Mouse (Mus musculus) CH12F3 (cell line): Measurements from ENCODE around the gene Wnt5b.

Experiments
- in situ Hi-C: fragments of 300-500 bp; cut with MboI; formaldehyde crosslinking; loops from 2 replicates; pipeline ENCODE4 v1.14.3; 2020; ENCODE audit warnings: low sequenced_read_pairs

The Wnt5b gene

DNA sequence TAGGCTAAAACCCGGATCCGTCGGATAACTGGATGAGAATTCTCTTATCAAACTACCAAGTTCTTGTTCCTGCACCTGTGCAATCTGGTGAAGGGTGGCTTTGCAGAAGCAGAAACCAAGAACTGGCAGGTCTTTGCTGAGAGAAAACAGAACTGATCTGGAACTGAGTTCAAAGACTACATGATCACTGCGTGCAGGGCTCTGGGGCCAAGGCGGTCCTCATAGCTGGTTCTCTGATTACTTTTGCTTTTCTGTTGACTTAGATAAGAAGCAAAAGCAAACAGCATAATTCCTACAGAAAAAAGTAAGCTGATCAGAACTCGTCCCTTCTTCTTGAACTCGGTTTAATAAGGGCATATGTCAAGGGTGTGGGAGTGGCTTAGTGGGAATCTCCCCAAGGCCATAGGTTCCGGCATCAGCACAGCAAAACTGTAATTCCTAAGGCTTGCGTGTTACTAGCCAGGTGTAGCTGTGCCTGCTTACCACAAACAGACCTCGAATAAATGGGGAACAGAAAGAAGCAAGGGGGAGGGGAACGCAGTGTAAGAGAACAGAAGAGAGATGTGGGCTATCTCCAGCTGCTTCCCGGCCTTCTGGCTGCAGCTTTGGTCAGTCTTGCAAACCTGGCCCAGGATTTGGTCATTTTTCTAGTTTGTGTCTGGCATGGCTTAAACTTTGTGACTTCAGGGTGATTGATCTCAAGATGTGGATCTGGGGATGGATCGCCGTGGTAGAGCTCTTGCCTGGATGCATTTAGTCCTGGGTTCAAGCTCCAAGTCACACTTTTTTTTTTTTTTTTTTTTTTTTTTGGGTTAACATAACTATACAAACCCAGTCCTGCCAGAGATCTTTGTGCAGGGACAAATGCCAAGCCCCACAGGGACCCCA lies 148.5 kb downstream of the Wnt5b start:
- in situ Hi-C loops, result no loop called here

DNA sequence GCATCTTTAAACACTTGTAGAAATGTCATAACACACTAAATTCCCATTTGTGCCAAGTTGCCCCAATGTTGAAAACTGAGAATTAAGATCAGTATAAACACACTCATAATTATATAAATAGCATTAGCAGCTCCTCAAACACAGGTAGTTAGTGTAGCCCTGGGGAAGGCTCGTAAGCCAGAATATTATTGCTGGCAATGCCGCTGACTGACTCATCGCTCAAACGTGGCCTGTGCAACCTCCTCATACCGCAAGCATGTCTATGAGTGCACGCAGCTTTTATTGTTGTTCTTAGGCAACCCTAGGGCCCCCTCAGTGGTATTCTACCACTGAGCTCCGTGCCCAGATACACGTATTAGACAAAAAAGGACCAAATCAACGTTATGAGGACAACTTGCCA lies 151.3 kb downstream of the Wnt5b start:
- in situ Hi-C loops, result no loop called here

DNA sequence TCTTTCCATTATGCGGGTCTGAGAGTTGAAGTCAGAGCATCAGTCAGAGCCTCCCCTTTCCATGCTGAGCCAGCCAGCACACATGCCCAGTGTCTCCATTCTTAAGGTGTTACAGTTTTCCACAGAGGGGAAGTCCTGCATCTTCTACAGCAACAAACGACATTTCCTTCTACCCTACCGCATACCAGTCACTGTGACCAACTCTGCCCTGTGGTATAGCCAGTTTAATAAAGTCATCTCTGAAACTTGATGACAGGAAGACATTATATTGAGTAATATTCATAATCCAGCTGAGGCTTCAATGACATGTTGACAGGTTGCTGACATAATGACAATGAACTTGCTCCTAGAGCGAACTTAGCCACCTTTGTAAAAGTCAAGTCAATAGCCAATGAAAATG lies 153.4 kb downstream of the Wnt5b start:
- in situ Hi-C loops, result no loop called here

DNA sequence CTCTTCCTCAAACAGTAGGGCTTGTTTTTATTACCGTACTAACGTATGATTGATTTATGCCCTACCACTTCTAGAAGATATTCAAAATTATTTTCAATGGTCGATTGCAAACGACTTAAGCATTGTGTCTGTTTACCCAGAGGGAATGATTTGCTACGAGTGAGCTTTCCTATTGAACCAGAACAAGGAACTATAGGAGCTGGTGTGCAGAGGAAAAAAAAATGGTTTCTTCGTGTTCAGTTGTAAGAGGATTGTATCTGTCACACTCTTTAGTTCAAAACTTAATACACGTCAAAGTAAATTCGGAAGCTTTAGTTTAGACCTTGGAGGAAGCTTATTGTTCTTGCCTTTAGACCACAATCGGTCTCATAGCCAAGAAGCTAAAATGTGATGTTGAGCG lies 155.1 kb downstream of the Wnt5b start:
- in situ Hi-C loops, result no loop called here

DNA sequence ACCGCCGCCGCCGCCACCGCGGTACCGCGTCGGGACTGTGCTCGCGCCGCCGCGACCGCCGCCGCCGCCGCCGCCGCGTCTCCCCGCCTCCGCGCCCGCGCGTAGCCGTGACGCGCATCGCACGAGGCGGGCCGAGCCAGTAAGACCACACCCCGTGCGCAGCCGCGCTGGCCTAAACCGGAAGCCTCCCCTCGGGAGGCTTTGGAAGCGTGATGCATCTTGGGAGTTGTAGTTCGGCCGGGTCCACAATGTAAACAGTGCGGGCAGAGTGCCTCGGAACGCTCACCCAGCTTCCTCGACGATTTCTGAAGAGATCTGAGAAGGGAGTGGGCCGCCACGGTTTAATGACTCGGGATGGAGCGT lies 155.5 kb downstream of the Wnt5b start:
- in situ Hi-C loops, result no loop called here

DNA sequence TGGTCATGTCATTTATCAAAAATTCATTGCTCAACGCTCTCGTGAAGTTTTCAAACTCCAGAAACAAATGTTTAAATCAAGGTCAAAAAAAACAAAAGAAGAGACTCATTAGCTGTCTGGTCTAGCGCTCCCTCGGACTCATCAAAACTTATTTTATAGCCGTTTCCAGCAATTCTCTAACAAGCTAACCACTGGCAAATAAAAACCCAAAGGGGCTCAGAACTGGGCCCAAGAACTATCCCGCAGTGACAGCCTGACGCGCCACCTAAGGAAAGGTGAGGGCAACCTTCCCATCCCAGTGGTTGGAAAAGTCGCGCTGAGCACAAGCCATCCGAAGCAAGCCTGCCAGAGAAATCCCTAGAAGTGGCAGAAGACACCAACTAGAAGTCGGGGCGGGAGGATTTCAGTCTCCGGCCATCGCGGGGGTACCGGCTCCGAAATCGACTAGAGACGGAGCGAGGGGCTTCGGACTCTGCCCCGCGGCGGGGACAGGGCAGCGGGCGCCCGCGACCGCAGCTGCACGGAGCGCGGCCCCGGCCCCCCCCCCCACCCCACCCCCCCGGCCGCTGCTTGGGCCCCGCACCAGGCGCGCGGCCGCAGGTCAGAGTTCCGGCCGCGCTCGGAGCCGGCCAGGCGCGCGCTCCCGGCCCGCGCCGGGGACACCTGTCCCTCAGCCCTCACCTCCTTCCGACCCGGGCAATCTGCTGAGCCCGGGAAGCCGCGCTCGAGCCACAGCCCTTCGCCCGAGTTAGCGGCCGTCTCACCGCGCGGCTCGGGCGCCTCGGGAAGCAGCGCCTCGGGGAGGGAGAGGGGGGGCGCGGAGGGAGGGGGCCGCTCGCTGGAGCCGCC lies 156.1 kb downstream of the Wnt5b start:
- in situ Hi-C loops, result no loop called here

DNA sequence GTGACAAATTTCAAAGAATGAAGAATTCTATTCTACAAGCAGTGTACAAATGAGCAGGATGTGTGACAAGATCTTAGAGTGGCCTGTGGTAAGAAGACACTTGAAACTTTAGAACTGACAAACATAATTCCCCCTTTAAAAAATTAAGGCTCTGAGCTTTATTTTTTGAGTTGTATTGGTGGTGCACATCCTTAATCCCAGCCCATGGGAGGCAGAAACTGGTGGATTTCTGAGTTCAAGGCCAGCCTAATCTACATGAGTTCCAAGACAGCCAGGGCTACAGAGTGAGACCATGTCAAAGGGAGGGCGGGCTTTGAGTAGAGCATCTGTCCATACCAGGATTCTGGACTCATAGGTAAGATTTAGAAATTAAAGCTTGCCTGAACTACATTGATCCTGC lies 157.3 kb downstream of the Wnt5b start:
- in situ Hi-C loops, result no loop called here

DNA sequence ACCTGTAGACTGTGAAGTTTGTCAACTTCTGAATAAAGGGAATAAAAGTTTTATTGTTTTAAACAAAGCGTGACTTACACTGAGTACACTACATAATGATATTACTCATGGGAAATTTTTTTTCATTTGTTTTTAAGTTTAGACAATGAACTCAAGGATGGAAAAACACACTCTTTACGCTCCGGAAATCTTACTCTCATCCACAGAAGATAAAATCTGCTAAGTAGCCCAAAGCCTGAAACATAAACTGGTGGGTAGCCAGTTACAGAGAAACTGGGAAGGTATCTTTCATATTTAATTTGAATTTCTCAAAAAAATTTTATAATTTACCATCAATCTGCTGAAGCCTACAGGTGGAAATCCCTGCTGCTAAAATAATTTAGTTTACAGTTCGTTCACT lies 157.7 kb downstream of the Wnt5b start:
- in situ Hi-C loops, result no loop called here

DNA sequence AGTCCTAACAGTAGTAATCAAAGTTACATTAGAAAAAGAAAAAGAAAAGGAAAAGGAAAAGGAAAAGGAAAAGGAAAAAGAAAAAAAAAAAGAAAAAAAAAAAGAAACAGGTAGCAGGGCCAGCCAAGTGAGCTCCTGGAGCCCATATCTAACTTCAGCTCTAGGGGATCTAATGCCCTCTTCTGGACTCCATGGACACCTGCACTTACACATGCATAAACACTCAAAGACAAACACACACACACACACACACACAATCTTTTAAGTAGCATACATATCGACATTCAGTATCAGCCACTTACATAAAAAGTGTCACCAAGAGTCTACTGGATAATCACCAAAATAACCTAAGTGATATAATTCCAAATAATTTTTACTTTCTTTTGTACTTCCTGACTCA lies 158.5 kb downstream of the Wnt5b start:
- in situ Hi-C loops, result no loop called here
